Mouse (Mus musculus): Measurements from ENCODE around the gene Cd46. TPM values are rescaled to one million over a fixed set of nuclear protein-coding genes. Genes with fewer than 3 reads are reported as not detected.

Cd46 gene
- total RNA-seq (2021), result 1 to 10 TPM; 1.7 to 1.9 TPM
- long read RNA-seq, experiment 1, partial matches to known transcripts, result 0 of 1 reads
- long read RNA-seq, experiment 1, other reads (novel, unspliced or antisense), result 1 of 1 reads
- long read RNA-seq, experiment 2, result 0 reads

- peak; percentile 61 to 76 for DNase-seq
- intact Hi-C loops (cut with DNase I), result loop anchor here (10.0 kb wide), 1 partner anchor 117 kb away; no protein-coding TSS in a partner anchor
These were observed at the start of gene Cd46 for GRCm38 (mm10) chr1:195092220-195092720. Gene Cd46, minus strand, starts transcription at chr1:195092249.

- DNase-seq, result peak in 1 of 2 experiments; percentile 10
These were observed 40.0 kb upstream of the Cd46 start for GRCm38 (mm10) chr1:195132070-195132469.

GRCm38 (mm10) chr1:195131675-195132015, 39.6 kb upstream of the Cd46 start:
- DNase-seq, result no peak
- intact Hi-C loops (cut with DNase I), result loop anchor here (2.0 to 5.0 kb wide), 2 partner anchors 101 to 155 kb away; no protein-coding TSS in a partner anchor

More at GRCm38 (mm10) chr1:195132070-195132469, 40.0 kb upstream of the Cd46 start:
- intact Hi-C loops (cut with DNase I), result loop anchor here (5.0 kb wide), 1 partner anchor 100 kb away; no protein-coding TSS in a partner anchor

DNA sequence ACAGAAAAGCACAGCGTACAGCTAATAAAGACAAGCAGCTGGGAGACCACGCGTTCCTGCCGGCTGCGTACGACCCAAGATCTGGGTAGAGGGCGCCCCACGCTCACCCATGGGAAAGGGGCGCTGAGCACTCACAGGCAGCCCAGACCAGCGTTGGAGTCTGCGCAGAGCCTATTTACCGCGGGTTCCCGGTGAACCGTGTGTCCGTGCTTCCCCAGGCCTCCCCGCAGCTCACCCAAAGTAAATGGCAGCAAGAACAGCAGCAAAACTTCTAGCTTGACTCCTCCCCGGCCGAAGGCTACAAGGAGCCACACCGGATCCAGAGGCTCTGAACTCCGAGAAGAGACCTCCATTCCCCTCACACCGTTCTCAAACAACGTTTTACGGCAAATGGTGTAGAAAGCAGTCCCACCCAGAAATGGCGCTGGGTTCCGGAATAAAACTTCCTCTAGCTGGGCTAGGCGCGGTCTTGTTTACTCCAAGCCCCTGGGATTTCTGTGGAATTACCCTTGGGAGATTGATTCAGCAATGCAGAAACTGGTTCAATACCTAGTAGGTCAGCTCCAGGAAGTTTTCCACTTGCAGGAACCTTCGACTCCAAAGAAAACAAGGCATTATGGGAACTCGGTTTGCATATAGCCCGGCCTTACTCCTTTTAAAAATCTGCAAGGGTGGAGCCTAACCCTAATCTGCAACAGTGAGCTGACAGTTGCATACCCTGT, 39.1 kb upstream of the Cd46 start, which contains the start of gene Cr1l:
Gene Cr1l (minus strand): TSS at position 634 of the 722 bp plus-strand sequence.
- peak; percentile 86 to 88 for DNase-seq
- intact Hi-C loops (cut with DNase I), result loop anchor here (2.0 to 5.0 kb wide), 2 partner anchors 101 to 154 kb away; no protein-coding TSS in a partner anchor

DNA sequence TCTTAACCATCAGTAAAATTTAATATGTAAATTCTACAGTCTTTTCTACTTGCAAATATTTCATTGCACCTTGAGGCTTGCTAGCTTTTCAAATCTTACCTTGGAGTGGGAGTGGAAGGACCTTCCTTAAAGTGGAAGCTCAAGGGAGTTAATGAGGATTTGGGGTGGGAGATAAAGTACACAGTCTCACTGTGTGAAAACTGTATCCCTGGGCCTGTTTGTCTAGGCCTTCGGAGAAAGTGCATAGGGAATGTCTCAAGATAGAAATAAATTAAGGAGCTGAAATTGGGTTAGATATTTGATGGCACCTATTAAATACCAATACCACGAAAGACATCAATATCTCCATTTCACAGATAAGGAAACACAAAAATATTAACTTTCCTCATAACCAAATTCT, 38.4 kb upstream of the Cd46 start:
- DNase-seq, result peak in 1 of 2 experiments; percentile 4
- intact Hi-C loops (cut with DNase I), result loop anchor here (2.0 to 5.0 kb wide), 2 partner anchors 102 to 154 kb away; no protein-coding TSS in a partner anchor

DNA sequence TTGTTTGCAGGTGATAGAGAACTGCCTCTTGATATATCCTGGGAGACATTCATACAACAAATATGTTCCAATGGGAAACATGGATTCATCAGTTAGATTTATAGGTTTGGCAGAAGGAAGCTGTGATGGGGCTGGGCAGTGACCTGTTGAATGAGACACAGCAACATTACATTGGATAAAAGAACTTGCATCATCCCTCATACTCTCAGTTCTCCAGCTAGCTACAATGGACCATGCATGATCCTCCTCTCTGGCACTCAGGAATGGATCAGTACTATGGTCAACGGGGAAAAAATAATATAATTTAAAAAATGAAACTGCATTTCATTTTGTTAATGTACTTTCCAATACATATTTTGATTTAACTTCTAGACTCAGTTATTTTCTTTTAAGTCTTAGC, 37.8 kb upstream of the Cd46 start:
- no peak for DNase-seq
- intact Hi-C loops (cut with DNase I), result loop anchor here (2.0 to 5.0 kb wide), 2 partner anchors 102 to 153 kb away; no protein-coding TSS in a partner anchor

DNA sequence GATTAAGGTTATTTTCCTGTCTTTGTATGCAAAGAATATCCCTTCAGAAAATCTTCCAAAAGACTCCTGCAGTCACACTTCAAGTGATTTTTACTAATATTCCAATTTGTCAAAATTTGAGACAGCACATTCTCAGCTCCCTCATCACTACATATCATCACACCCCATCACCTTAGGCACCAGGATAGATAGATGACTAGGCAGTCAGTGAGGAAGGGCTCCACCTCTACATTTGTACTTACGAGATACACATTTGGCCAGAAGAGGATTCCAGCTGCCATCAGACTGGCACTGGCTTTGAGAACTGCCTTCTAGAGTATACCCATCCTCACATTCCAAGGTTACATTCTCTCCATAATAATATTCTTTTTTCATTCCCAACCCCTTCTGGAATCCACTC, 22.4 kb upstream of the Cd46 start:
- no peak for DNase-seq
- intact Hi-C loops (cut with DNase I), result no loop called here

DNA sequence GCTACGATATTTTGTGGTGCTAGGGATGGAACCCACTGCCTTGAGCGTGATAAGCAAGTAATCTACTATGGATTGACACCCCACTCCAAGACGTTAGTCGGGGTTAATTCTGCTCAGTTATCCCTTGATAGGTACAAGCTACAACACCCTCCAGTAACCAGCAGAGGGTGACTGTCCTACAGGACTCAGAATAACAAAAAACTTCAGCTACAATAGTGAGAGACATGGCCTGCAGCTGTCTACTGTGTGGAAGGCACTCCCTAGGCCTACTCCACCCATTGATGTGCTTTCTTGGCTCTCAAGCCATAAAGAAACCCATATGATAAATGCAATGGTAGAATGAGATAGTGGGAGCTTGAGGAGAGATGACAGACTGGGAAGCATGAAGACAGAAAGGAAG, 21.6 kb upstream of the Cd46 start:
- DNase-seq, result no peak
- intact Hi-C loops (cut with DNase I), result no loop called here

- no peak for DNase-seq
- intact Hi-C loops (cut with DNase I), result no loop called here
These were observed 8.6 kb upstream of the Cd46 start for GRCm38 (mm10) chr1:195100693-195101092.

- intact Hi-C loops (cut with DNase I), result loop anchor here (10.0 kb wide), 1 partner anchor 123 kb away; no protein-coding TSS in a partner anchor
- DNase-seq, result no peak
These were observed 6.0 kb upstream of the Cd46 start for GRCm38 (mm10) chr1:195098004-195098403.

DNA sequence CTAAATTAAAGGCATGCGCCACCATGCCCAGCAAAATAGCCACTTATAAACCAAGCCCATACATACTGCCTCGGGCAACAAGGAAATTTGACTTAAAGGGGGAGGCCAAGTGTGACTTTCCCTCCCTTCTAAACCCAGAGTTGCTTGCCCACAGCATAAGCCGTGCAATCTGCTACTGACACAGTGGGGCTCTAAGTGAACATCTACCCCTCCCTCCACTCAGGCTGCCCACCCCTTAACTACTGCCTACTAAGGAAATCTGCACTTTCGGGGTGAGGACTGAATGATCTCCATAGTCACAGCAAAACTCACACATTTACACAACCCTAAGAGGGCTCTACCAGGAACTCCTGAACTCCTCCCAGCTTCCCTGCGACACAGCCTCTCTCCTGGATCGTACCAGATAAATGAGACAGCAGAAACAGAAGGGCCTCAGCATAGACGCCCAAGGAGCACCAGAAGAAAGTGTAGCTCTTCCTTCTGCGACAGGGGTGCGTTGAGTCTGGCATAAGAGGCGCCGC, 290 bp downstream of the Cd46 start:
- intact Hi-C loops (cut with DNase I), result loop anchor here (10.0 kb wide), 1 partner anchor 117 kb away; no protein-coding TSS in a partner anchor
- no peak for DNase-seq

DNA sequence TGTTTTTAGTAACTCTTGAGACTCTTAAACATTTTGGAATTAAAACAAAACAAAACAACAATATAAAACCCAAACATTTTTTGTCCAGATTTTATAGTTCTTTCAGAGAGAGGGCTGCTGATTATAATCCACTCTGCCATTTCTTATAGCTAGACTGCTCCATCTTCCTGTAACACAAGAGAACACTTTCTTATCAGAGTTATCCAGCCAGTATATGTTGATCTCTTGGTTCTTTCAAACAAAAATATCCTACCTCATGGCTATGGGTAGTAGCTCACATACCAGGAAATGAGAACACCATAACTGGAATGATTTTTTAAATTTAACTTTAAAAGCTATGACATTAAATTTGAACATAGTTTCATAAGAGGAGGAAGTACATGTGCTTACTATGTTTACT, 9.9 kb downstream of the Cd46 start:
- DNase-seq, result no peak
- intact Hi-C loops (cut with DNase I), result no loop called here

DNA sequence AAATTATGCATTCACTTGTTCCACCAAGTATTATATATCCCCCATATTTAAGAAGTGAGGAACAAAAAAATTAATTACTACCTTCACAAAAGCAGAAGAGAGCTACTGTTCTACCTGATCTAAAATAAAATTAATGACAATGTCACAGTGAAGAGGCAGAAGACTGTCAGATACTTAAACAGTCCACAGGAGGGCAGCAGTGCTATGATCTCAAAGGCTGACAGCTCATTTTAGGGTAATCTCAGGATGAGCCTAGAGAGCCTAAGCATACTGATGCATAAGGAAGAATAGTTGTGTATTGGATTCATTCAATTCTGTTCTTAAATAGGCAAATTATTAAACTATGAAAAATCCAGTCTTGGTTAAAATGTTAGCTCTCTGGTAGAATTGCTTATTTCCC, 51.6 kb downstream of the Cd46 start:
- intact Hi-C loops (cut with DNase I), result loop anchor here (1.0 to 10.0 kb wide), 2 partner anchors 64 to 156 kb away; no protein-coding TSS in a partner anchor
- peak; percentile 34 to 57 for DNase-seq

DNA sequence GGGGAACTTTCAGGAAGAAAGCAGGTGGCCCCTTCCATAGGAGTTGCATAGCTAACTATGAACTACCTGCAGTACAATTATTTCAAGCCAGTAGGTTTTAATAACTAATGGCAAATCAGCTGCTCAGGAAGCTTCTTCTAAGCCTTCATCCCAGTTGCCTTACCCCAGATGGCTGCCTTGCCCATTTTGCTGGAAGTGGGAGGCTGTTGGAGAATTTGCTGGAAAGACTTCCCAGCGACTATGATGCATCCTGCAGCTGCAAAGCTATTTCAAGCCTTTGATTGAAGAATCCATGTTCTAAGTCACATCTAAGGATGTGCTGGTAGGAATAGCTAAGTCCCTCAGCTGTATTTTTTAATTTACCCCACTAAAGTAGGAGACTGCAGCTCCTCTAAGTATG, 53.7 kb downstream of the Cd46 start:
- DNase-seq, result no peak
- intact Hi-C loops (cut with DNase I), result no loop called here

GRCm38 (mm10) chr1:195037985-195038384, 54.1 kb downstream of the Cd46 start:
- intact Hi-C loops (cut with DNase I), result no loop called here
- DNase-seq, result no peak

- intact Hi-C loops (cut with DNase I), result no loop called here
- DNase-seq, result no peak
These were observed 54.6 kb downstream of the Cd46 start for GRCm38 (mm10) chr1:195037483-195037882.

DNA sequence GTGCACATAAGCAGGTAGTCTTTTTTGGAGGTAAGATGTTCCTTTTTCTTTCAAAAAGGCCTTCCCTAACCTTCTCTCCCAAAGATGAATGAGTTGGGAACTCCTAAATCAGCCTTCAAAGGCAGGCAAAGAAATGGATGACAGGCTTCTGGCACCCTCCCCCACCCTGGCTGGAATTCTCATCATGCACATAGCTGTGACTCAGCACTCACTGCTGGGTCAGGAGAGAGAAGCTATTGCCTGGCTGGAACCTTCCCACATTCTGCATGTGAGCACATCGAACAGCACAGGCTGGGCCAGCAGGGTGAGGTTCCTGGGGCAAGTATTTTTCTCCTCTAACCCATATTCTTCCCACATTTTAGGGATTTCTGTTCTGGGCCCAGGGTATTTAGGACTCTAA, 58.1 kb downstream of the Cd46 start:
- intact Hi-C loops (cut with DNase I), result no loop called here
- peak; percentile 36 to 54 for DNase-seq

DNA sequence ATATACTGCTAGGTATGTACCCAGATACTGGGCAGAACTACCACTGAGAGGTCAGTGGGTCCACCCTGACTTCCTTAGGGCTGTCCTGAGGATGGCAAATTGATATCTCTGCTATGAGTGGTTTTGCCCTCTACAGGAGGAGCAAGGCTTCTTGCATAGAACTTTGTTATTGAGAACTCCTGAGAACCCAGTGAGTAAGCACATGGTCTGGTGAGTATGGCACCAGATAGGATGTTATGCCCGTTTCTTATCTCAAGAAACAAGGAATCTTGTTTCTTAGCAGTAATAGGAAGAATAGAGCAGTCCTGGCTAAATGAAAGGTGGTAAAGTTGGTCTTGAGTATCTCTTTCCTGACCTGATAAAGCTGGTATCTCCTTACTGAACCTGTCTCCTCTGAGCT, 59.3 kb downstream of the Cd46 start:
- no peak for DNase-seq
- intact Hi-C loops (cut with DNase I), result no loop called here

DNA sequence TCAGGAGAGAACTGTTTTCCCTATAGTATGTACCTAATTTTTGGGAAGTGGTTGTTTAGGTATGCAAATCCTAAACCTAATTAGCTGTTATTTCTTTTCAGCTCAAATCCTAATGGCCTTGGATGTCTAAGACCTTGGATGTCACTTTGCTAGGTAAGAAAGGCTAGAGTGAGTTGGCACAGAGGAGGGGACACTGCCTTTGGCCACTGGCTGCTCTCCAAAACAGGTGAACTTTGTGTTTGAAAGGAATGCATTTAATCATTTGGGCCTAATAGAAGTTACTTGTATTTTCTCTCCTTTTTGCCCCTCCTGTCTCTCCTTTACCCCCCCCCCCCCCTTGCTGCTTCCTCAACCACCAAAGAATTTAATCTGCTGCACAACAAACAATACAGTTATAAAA, 60.3 kb downstream of the Cd46 start:
- intact Hi-C loops (cut with DNase I), result no loop called here
- DNase-seq, result no peak

- intact Hi-C loops (cut with DNase I), result no loop called here
- DNase-seq, result no peak
These were observed 64.5 kb downstream of the Cd46 start for GRCm38 (mm10) chr1:195027507-195027906.

- DNase-seq, result no peak
These were observed 68.2 kb downstream of the Cd46 start for GRCm38 (mm10) chr1:195023848-195024247.

More at GRCm38 (mm10) chr1:195023848-195024247, 68.2 kb downstream of the Cd46 start:
- intact Hi-C loops (cut with DNase I), result no loop called here
